Mouse (Mus musculus): Measurements from ENCODE around the gene Zfp750. TPM values are rescaled to one million over a fixed set of nuclear protein-coding genes. Genes with fewer than 3 reads are reported as not detected.

Gene Zfp750
- total and polyA plus RNA-seq, 3 experiments: 0.06 to 0.08 TPM; not detected in 1

DNA sequence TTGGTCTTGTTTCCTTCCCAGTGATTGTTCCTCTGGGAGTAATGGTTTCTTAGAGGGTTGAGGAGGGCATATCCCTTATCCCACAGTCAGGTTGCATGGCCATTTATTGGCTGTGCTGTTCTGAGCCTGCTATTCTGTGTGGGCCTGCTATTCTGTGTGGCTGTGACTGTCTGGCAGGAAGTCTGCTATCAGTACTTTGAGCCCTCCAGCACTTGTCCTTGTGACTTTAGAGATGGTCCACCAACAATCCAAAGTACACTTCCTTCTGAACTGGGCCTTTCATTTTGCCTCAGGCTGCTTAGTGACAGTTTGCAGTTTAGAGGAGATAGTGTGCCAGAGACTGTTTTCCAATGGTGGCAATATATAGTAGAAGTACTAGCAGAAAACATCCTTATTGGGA, 18.5 kb downstream of the Zfp750 start:
- H3K27ac ChIP-seq (ENCODE audit: control insufficient read depth, low read depth, low read length): no peak overlapping the region
- no peaks in the 10 kb centered on the region for H3K79me2 ChIP-seq (ENCODE audit: control insufficient read depth, insufficient read depth, low read length, poor library complexity)
- H3K4me3 ChIP-seq (ENCODE audit: control insufficient read depth in 1 of 2, insufficient read depth in 1 of 2, low read depth in 2 of 2, low read length in 2 of 2): no peak overlapping the region
- H3K36me3 ChIP-seq (ENCODE audit: control insufficient read depth in 1 of 2, insufficient read depth in 2 of 2, low read length in 2 of 2): peaks cover 0 to 16% of the 10 kb centered on the region in 2 experiments; a peak in 2 of 4 replicates
- H3K4me1 ChIP-seq (ENCODE audit: control insufficient read depth in 1 of 2, insufficient read depth in 2 of 2, low read length in 2 of 2): no peaks in the 10 kb centered on the region
- no peaks in the 10 kb centered on the region for H3K27me3 ChIP-seq (ENCODE audit: control insufficient read depth in 1 of 2, insufficient read depth in 2 of 2, low read length in 2 of 2)
- H3K9ac ChIP-seq (ENCODE audit: control insufficient read depth, low read depth, low read length, poor library complexity, severe bottlenecking): no peak overlapping the region
- no peak for TF ChIP-seq ETS1 (IDR thresholded peaks at IDR 0.05; ENCODE audit: low read depth, low read length)
- DNase-seq (ENCODE audit: low read depth, low spot score): no peak
- no peaks in the 10 kb centered on the region for H3K9me3 ChIP-seq (replicated peaks; ENCODE audit: insufficient read depth, low read length)

DNA sequence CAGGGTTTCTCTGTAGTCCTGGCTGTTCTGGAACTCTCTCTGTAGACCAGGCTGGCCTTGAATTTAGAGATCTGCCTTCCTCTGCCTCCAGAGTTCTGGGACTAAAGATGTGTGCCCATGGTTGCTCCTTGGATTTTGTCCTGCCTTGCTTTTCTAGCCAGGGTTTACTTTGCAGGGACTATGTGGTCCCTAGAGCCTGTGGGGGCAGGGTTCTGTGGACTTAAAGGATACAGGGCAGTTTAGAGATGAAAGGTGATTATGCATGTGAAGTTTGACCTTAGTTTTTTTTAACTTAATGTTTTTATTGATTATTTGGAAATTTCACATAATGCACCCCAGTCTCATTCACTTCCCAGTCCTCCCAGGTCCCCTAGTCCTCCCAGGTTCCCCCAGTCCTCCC, 28.5 kb downstream of the Zfp750 start:
- Histone ChIP-seq H3K27ac (ENCODE audit: control insufficient read depth, low read depth, low read length) (no peak overlapping the region), H3K36me3 (ENCODE audit: control insufficient read depth in 1 of 2, insufficient read depth in 2 of 2, low read length in 2 of 2) (peaks cover 4 to 10% of the 10 kb centered on the region in 2 experiments)

DNA sequence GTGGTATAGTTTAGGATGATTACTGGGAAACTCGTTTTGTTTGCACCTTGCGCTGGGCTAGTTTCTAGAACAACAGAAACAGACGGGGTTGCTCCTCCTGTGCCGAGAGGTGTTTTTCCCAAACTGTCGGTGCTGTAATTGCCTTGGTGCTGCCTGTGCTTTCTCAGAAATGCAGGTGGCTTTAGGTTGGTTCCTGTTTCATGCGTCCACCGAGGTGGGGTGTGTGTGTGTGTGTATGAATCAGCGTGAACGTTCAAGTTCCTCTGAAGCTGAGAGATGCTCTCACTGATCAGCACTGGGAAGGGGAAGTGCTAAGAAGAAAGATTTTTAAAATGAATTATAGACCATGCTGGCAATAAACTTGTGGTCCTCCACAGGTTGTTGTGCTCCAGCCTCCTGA, 33.3 kb downstream of the Zfp750 start:
- Histone ChIP-seq H3K36me3 (ENCODE audit: control insufficient read depth in 1 of 2, insufficient read depth in 2 of 2, low read length in 2 of 2) (peaks cover 0 to 7% of the 10 kb centered on the region in 2 experiments; a peak in 3 of 4 replicates), H3K79me2 (ENCODE audit: control insufficient read depth, insufficient read depth, low read length, poor library complexity) (peaks cover 2% of the 10 kb centered on the region; the same call in 1 of the 2 replicates), H3K4me3 (ENCODE audit: control insufficient read depth in 1 of 2, insufficient read depth in 1 of 2, low read depth in 2 of 2, low read length in 2 of 2) (no peak overlapping the region), H3K9ac (ENCODE audit: control insufficient read depth, low read depth, low read length, poor library complexity, severe bottlenecking) (no peak overlapping the region), H3K27ac (ENCODE audit: control insufficient read depth, low read depth, low read length) (no peak overlapping the region), H3K9me3 (replicated peaks; ENCODE audit: insufficient read depth, low read length) (no peaks in the 10 kb centered on the region), H3K27me3 (ENCODE audit: control insufficient read depth in 1 of 2, insufficient read depth in 2 of 2, low read length in 2 of 2) (no peaks in the 10 kb centered on the region), H3K4me1 (ENCODE audit: control insufficient read depth in 1 of 2, insufficient read depth in 2 of 2, low read length in 2 of 2) (peaks cover 3 to 5% of the 10 kb centered on the region in 2 experiments; a peak in 3 of 4 replicates)
- TF ChIP-seq ELF1 (IDR thresholded peaks at IDR 0.05; ENCODE audit: low read depth, low read length) (peak; percentile 22; the same call in 1 of the 2 replicates), MAX (IDR thresholded peaks at IDR 0.05; ENCODE audit: low read length) (0 out of 2 replicates have a peak, but pooled peaks have one; percentile 48), ZMIZ1 (IDR thresholded peaks at IDR 0.05; ENCODE audit: low read depth, low read length) (no peak), HCFC1 (IDR thresholded peaks at IDR 0.05; ENCODE audit: low read depth, low read length) (no peak), KAT2A (conservative IDR thresholded peaks at IDR 0.05; ENCODE audit: low read depth, low read length) (no peak), JUND (IDR thresholded peaks at IDR 0.05; ENCODE audit: low read depth, low read length) (0 out of 2 replicates have a peak, but pooled peaks have one; percentile 33), MXI1 (IDR thresholded peaks at IDR 0.05; ENCODE audit: low read depth, low read length) (peak; percentile 24; the same call in 1 of the 2 replicates), RCOR1 (IDR thresholded peaks at IDR 0.05; ENCODE audit: low read depth, low read length) (peak; percentile 70), ETS1 (IDR thresholded peaks at IDR 0.05; ENCODE audit: low read depth, low read length) (peak; percentile 36; the same call in 1 of the 2 replicates), SMC3 (IDR thresholded peaks at IDR 0.05; ENCODE audit: low read depth, low read length) (no peak), MYB (IDR thresholded peaks at IDR 0.05; ENCODE audit: low read depth, low read length) (no peak), CHD2 (IDR thresholded peaks at IDR 0.05; ENCODE audit: low read length) (no peak), MYC (IDR thresholded peaks at IDR 0.05; ENCODE audit: low read depth, low read length) (peak; percentile 63; the same call in 1 of the 2 replicates), CTCF (IDR thresholded peaks at IDR 0.05 in 2 of 3, conservative IDR thresholded peaks at IDR 0.05 in 1 of 3; ENCODE audit: control insufficient read depth in 1 of 3, insufficient read depth in 1 of 3, low read depth in 2 of 3, low read length in 3 of 3, poor library complexity in 1 of 3, severe bottlenecking in 1 of 3) (no peak), EP300 (IDR thresholded peaks at IDR 0.05; ENCODE audit: low read depth in 1 of 2, low read length in 2 of 2) (peak; percentile 46 to 59), TCF12 (IDR thresholded peaks at IDR 0.05; ENCODE audit: low read depth, low read length) (0 out of 2 replicates have a peak, but pooled peaks have one; percentile 41)
- DNase-seq (ENCODE audit: low read depth, low spot score): peak; percentile 85

More for the DNA sequence above, 28.5 kb downstream of the Zfp750 start:
- TF ChIP-seq MYB (IDR thresholded peaks at IDR 0.05; ENCODE audit: low read depth, low read length) (no peak), NELFE (IDR thresholded peaks at IDR 0.05; ENCODE audit: low read depth, low read length) (no peak)
- no peak overlapping the region for H3K4me3 ChIP-seq (ENCODE audit: control insufficient read depth in 1 of 2, insufficient read depth in 1 of 2, low read depth in 2 of 2, low read length in 2 of 2)
- H3K9ac ChIP-seq (ENCODE audit: control insufficient read depth, low read depth, low read length, poor library complexity, severe bottlenecking): no peak overlapping the region
- no peaks in the 10 kb centered on the region for H3K9me3 ChIP-seq (replicated peaks; ENCODE audit: insufficient read depth, low read length)
- H3K27me3 ChIP-seq (ENCODE audit: control insufficient read depth in 1 of 2, insufficient read depth in 2 of 2, low read length in 2 of 2): no peaks in the 10 kb centered on the region
- H3K79me2 ChIP-seq (ENCODE audit: control insufficient read depth, insufficient read depth, low read length, poor library complexity): peaks cover 2% of the 10 kb centered on the region; the same call in 1 of the 2 replicates
- no peak for DNase-seq (ENCODE audit: low read depth, low spot score)
- peaks cover 2 to 3% of the 10 kb centered on the region in 2 experiments; a peak in 3 of 4 replicates for H3K4me1 ChIP-seq (ENCODE audit: control insufficient read depth in 1 of 2, insufficient read depth in 2 of 2, low read length in 2 of 2)
